Mouse (Mus musculus) embryonic facial prominence, embryonic 12.5 days (tissue): ENCODE data around the gene Prelid1. TPM values are rescaled to one million over a fixed set of nuclear protein-coding genes. Genes with fewer than 3 reads are reported as not detected.

ENCODE experiments used
- ATAC-seq: fragments of 200-750 bp; cut with Nextera tagmentation; 2 replicates; pipeline ENCODE4 v1.8.0; 2017; ENCODE audit not compliant: insufficient number of reproducible peaks, insufficient read depth, low FRiP score, low TSS enrichment
- H3K27ac ChIP-seq: fragments of 300-500 bp; sonication (generic); 2 replicates; pipeline ENCODE4 v1.5.1; 2016; ENCODE audit warnings: mild to moderate bottlenecking
- H3K27me3 ChIP-seq: fragments of 300-500 bp; sonication (generic); 2 replicates; pipeline ENCODE4 v1.6.1; 2016; ENCODE audit warnings: mild to moderate bottlenecking, moderate library complexity
- H3K36me3 ChIP-seq: fragments of 300-500 bp; sonication (generic); 2 replicates; pipeline ENCODE4 v1.6.1; 2016; ENCODE audit warnings: mild to moderate bottlenecking
- H3K4me1 ChIP-seq: fragments of 300-500 bp; sonication (generic); 2 replicates; pipeline ENCODE4 v1.6.1; 2016
- H3K4me2 ChIP-seq: fragments of 300-500 bp; sonication (generic); replicated peaks from 2 replicates; pipeline ENCODE4 v1.6.1; 2016; ENCODE audit warnings: mild to moderate bottlenecking, moderate library complexity
- H3K4me3 ChIP-seq: fragments of 300-500 bp; sonication (generic); 2 replicates; pipeline ENCODE4 v1.5.1; 2016; ENCODE audit warnings: mild to moderate bottlenecking
- H3K9ac ChIP-seq: fragments of 300-500 bp; sonication (generic); 2 replicates; pipeline ENCODE4 v1.6.1; 2016; ENCODE audit warnings: mild to moderate bottlenecking, moderate library complexity
- H3K9me3 ChIP-seq: fragments of 300-500 bp; sonication (generic); 2 replicates; pipeline ENCODE4 v1.6.1; 2016; ENCODE audit warnings: mild to moderate bottlenecking, moderate library complexity
- WGBS: fragments of 180-500 bp; shearing (Covaris S2); methylation state at CpG from one replicate; pipeline ENCODE4 v1.1.7; 2016; 5-methylcytosine and 5-hydroxymethylcytosine counted together
- polyA plus RNA-seq: library from polyadenylated mRNA; unstranded; fragments of >200 nt; fragmentation: Nextera tagmentation; extraction: Ambion mirVana; gene quantifications from 2 replicates; pipeline ENCODE4 v1.2.1, GENCODE M21; 2016

The Prelid1 gene
- polyA plus RNA-seq, 1 experiment from 2014 or later = 368 TPM

DNA sequence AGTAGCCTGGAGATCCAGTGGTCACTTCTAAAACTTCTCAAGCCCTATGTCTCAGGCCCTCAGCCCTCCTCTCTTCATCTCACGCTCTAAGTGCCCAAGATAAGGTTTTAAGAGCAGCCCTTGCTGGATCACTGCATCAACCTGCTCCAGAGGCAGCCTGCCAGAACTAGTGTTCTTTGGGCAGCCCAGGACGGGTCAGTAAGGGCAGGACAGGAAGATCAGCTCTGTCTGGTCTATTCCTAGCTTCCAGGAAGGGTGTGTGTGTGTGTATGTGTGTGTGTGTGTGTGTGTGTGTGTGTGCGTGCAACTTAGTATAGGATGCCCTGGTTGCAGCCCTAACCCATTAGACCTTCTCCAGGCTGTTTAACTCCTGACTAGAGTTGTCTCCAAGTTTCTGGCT lies 49.9 kb downstream of the Prelid1 start:
- no peak for ATAC-seq
- Histone ChIP-seq H3K27ac (no peak overlapping the region), H3K4me3 (no peak overlapping the region), H3K9me3 (no peaks in the 10 kb centered on the region), H3K9ac (0 out of 2 replicates have a peak overlapping the region, but pooled peaks have one; percentile 4), H3K4me2 (no peak overlapping the region), H3K36me3 (no peaks in the 10 kb centered on the region), H3K27me3 (peaks cover 12% of the 10 kb centered on the region; the same call in 1 of the 2 replicates), H3K4me1 (no peaks in the 10 kb centered on the region)
- WGBS = 62% methylated on average over 2 of the region's 3 CpGs

DNA sequence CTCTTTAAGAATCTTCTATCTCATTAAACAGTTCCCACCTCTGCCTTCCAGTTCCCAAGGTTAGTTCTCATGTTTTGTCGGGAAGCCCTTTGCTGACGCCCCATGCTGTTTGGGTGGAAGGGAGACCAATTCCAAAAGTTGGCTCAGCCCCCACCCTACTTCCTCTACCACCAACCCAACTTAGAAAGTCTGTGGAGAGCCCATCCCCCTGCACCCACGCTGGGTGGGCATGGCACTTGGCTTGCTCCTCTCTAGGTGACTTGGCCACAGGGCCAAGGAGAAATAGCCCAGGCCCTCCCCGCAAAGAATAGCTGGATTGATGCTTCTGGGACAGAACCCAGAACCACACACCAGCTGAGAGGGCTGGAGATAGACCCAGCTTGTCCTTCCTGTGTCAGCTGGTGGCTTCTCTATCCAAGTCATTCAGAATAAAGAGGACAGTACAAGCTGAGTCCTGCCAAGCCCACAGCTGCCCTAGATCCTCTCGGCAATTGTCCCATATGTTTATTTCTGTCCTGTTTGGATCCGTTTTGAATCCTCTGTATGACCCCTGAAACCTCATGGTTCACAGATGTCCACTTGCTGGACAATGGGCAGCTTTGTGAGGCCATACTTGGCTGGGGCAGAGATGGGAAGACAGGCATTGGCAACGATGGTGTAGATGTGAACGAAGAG lies 50.8 kb downstream of the Prelid1 start:
- peaks cover 16% of the 10 kb centered on the region; the same call in 1 of the 2 replicates for H3K27me3 ChIP-seq
- no peak overlapping the region for H3K4me2 ChIP-seq
- no peak overlapping the region for H3K9ac ChIP-seq
- H3K36me3 ChIP-seq = no peaks in the 10 kb centered on the region
- no peak for ATAC-seq
- no peak overlapping the region for H3K27ac ChIP-seq
- H3K4me3 ChIP-seq = no peak overlapping the region
- H3K4me1 ChIP-seq = no peaks in the 10 kb centered on the region
- H3K9me3 ChIP-seq = no peaks in the 10 kb centered on the region
- 57% methylated on average over 8 of the region's 8 CpGs for WGBS

DNA sequence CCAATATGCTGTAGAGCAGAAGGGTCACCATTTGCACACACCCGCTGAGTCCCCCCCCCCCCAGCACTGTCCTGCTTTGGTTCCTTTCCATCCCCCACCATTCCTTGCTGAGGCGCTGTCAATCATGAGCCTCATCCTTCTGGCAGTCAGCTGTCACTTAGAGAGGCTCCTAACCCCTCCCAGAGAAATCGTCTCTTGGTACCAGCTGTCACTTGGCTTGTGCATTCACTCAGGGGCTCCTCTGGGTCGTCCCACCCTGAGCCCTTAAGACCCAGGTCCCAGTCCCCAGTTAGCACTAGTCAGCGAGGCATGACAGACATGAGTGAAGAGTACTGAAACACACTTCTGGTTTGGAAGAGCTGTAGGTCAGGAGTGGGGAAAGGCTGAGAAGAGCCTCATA lies 51.4 kb downstream of the Prelid1 start:
- Histone ChIP-seq H3K36me3 (no peaks in the 10 kb centered on the region), H3K4me2 (no peak overlapping the region), H3K4me3 (no peak overlapping the region), H3K27me3 (peaks cover 16% of the 10 kb centered on the region; the same call in 1 of the 2 replicates), H3K9me3 (no peaks in the 10 kb centered on the region), H3K9ac (no peak overlapping the region), H3K27ac (no peak overlapping the region), H3K4me1 (no peaks in the 10 kb centered on the region)
- WGBS = 57% methylated on average over 5 of the region's 5 CpGs
- ATAC-seq = no peak

DNA sequence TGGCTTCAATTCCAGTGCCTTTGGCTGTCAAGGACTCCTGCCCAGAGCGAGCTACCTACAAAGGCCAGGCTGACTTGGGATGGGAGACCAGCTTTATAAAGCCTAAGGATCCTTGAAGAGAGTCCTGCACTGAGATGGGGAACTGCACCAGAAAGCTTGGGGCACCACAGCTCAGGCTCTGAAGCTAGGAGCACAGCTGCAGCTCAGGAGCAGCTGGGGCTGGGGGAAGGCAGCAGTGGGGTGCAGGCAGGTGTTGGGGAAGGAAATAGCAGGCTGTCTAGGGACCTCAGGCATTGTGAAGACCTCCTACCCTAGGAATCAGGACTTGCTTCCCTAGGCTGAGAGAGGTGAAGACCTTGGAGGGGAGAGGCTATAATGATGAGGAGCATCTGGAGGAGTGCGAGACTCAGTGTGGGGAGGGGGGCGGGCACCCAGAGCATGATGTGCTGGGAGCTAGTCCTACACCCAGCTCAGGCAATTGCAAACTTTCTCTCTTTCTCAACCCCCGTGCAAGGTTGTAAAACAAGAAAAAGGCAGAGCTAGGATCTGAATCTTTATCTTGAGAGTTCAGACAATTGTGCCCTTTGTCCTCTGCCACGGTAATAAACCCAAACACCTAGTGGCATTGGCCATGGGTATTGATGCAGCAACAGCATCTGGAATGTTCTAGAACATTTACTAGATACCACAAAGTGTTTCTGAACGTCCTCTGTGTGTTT lies 54.1 kb downstream of the Prelid1 start:
- Histone ChIP-seq H3K27me3 (peaks cover 37% of the 10 kb centered on the region), H3K9me3 (no peaks in the 10 kb centered on the region), H3K36me3 (no peaks in the 10 kb centered on the region), H3K4me1 (peaks cover 4% of the 10 kb centered on the region), H3K9ac (no peak overlapping the region), H3K27ac (no peak overlapping the region), H3K4me2 (no peak overlapping the region), H3K4me3 (no peak overlapping the region)
- 64% methylated on average over 6 of the region's 6 CpGs for WGBS
- no peak for ATAC-seq

Other genes starting within 250 kb of the Prelid1 start
- 27.6 and 29.1 TPM in 2 replicates for gene Uimc1, start 220.2 kb upstream of the Prelid1 start, polyA plus RNA-seq
- 31.2 and 32.5 TPM in 2 replicates for gene Zfp346, start 215.2 kb upstream of the Prelid1 start, polyA plus RNA-seq
- gene Gm17617, start 187.0 kb upstream of the Prelid1 start, polyA plus RNA-seq = not detected in 2 replicates
- 4.8 and 5.1 TPM in 2 replicates for gene Fgfr4, start 167.9 kb upstream of the Prelid1 start, polyA plus RNA-seq
- 81.7 and 84.4 TPM in 2 replicates for gene Nsd1, start 110.7 kb upstream of the Prelid1 start, polyA plus RNA-seq
- gene Rab24, start 1.4 kb downstream of the Prelid1 start, polyA plus RNA-seq = 108 and 118 TPM in 2 replicates
- gene Mxd3, start 9.3 kb downstream of the Prelid1 start, polyA plus RNA-seq = 32.2 and 37.6 TPM in 2 replicates
- 98.3 and 100 TPM in 2 replicates for gene Lman2, start 42.3 kb downstream of the Prelid1 start, polyA plus RNA-seq
- gene Rgs14, start 49.2 kb downstream of the Prelid1 start, polyA plus RNA-seq = 0.61 and 1.2 TPM in 2 replicates
- gene Slc34a1, start 77.7 kb downstream of the Prelid1 start, polyA plus RNA-seq = not detected in 2 replicates
- gene Pfn3, start 94.7 kb downstream of the Prelid1 start, polyA plus RNA-seq = not detected in 2 replicates
- gene F12, start 106.3 kb downstream of the Prelid1 start, polyA plus RNA-seq = 0.08 and 0.11 TPM in 2 replicates
- 68.3 and 73.0 TPM in 2 replicates for gene Grk6, start 124.6 kb downstream of the Prelid1 start, polyA plus RNA-seq
- gene Prr7, start 143.8 kb downstream of the Prelid1 start, polyA plus RNA-seq = 1.1 and 1.3 TPM in 2 replicates
- gene Dbn1, start 167.6 kb downstream of the Prelid1 start, polyA plus RNA-seq = 383 and 387 TPM in 2 replicates
- gene Pdlim7, start 193.2 kb downstream of the Prelid1 start, polyA plus RNA-seq = 172 and 182 TPM in 2 replicates
- 2.5 and 3.0 TPM in 2 replicates for gene Dok3, start 208.8 kb downstream of the Prelid1 start, polyA plus RNA-seq
- 78.5 and 80.3 TPM in 2 replicates for gene Ddx41, start 216.2 kb downstream of the Prelid1 start, polyA plus RNA-seq